Mouse (Mus musculus) cortical plate, adult 2 months (tissue): ENCODE measurements around the gene Gin1. TPM values are rescaled to one million over a fixed set of nuclear protein-coding genes. Genes with fewer than 3 reads are reported as not detected.

Source experiments
- H3K27ac ChIP-seq: fragments of 200-500 bp; 2 replicates; pipeline ENCODE4 v1.5.1; 2012; ENCODE audit warnings: low read length, control low read depth, inconsistent platforms; ENCODE audit not compliant: insufficient read depth
- H3K4me1 ChIP-seq: fragments of 200-500 bp; 2 replicates; pipeline ENCODE4 v1.6.1; 2011; ENCODE audit warnings: low read length; ENCODE audit not compliant: control insufficient read depth, insufficient read depth
- H3K4me3 ChIP-seq: fragments of 200-500 bp; 2 replicates; pipeline ENCODE4 v1.5.1; 2011; ENCODE audit warnings: mild to moderate bottlenecking, low read length, control low read depth; ENCODE audit not compliant: insufficient read depth
- CTCF ChIP-seq: fragments of 200-500 bp; IDR thresholded peaks from 2 replicates; pipeline ENCODE4 v1.5.1; 2011; ENCODE audit warnings: mild to moderate bottlenecking, control low read depth, low read length; ENCODE audit not compliant: insufficient read depth; ENCODE audit errors: extremely low read depth
- POLR2A ChIP-seq: fragments of 200-500 bp; IDR thresholded peaks from 2 replicates; pipeline ENCODE4 v1.6.1; 2011; ENCODE audit warnings: mild to moderate bottlenecking, low read length, control low read depth; ENCODE audit not compliant: insufficient read depth; ENCODE audit errors: extremely low read depth
- polyA plus RNA-seq: library from polyadenylated mRNA; depleted of rRNA; stranded (reverse); fragments of >200 nt; gene quantifications from 2 replicates; pipeline ENCODE4 v1.2.3, GENCODE M21; 2012; rRNA removed

Gin1 gene
- 9.1 and 9.8 TPM in 2 replicates for polyA plus RNA-seq

DNA sequence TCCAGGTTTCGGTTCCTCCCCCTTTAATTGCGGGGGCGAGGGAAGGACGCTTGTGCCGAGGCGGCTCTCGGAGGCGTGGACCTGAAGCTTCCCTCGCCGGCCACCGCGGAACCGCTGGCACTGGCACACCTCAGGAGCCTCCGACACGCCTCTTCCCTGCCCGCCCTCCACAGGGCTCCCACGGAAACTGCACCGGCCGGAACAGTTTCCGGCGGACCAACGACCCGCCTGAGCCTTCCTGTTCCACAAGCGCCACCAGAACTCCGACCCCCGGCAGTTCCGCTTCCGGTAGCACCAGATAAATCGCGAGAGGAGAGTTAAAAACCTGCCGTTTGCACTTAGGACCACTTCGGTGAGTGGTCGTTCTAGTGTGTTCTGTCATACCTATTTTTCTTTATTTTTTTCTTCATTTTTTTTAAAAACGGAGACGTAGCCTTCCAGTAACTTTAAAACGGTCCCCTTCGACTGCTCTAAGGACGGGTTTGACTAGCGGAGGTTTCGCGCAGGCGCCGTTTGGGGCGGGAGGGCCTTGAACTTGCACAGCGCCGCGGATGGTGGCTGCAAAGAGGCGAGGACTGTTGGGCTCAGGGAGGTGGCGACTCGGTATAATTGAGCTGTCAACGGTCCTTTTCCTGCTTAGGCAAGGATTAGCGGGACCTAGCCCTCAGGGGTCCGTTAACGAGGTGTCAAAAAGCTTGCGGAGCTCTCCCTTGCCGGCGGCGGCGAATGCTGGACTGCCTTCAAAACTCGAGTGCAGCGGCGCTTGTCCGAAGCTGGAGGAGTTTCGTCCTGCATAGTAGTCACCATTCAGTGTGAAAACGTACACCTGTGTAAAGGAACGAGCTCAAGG is at the start of gene Gin1, which contains the start of gene Ppip5k2:
Gin1 (plus strand) TSS at position 269 of the 850 bp plus-strand sequence.
Ppip5k2 (minus strand) TSS at position 508 of the 850 bp plus-strand sequence.
- TF ChIP-seq CTCF (peak; percentile 27; the same call in 1 of the 2 replicates), POLR2A (peak; percentile 52; the same call in 1 of the 2 replicates)
- H3K4me3 ChIP-seq = peak within 1 kb of the TSS; percentile 94
- H3K4me1 ChIP-seq = peaks cover 2% of the 10 kb centered on the region; the same call in 1 of the 2 replicates
- H3K27ac ChIP-seq = peak within 1 kb of the TSS; percentile 87

DNA sequence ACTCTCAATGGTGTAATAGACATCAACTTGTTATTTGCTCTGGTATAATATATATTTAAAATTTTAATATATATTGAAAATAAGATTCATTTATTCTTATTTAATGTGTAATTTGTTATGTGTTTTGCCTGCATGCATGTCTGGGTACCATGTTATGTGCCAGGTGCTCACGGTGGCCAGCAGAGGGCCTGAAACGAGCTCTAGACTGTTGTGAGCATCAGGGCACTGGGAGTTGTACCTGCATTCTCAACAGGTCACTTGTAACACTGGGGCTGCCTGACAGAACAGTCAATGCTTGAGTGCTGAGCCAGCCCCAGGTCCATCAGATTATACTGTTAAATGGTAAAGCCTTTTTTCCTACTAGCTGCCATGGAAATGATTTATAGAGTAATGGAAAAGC is 43.2 kb upstream of the Gin1 start:
- Histone ChIP-seq H3K4me1 (no peaks in the 10 kb centered on the region), H3K27ac (no peak overlapping the region), H3K4me3 (no peak overlapping the region)
- TF ChIP-seq POLR2A (no peak), CTCF (peak; percentile 18; the same call in 1 of the 2 replicates)

- Histone ChIP-seq H3K27ac (no peak overlapping the region), H3K4me1 (no peaks in the 10 kb centered on the region), H3K4me3 (no peak overlapping the region)
- no peak for TF ChIP-seq CTCF
- TF ChIP-seq POLR2A = no peak
Observed at GRCm38 (mm10) chr1:97729339-97729738, 40.6 kb upstream of the Gin1 start.

- Histone ChIP-seq H3K4me1 (no peaks in the 10 kb centered on the region), H3K27ac (no peak overlapping the region), H3K4me3 (no peak overlapping the region)
- TF ChIP-seq CTCF (no peak), POLR2A (no peak)
Observed at GRCm38 (mm10) chr1:97743063-97743462, 26.9 kb upstream of the Gin1 start.

DNA sequence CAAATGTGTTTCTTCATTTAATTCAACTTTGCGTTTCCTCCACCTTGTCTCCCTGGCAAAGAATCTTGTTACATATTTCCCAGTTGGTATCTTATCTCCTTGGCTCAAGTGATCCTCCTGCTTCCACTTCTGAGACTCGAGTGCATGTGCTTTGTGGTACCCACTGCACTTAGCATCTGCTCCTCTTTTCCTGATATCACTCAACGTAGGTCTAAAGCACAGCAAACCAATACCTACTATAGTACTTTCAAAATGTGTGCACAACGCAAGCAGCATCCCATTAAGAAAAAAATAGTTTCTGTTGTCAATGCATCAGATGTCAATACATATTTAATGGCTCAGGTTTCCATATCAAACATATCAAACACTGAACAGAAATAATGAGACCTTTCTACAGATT is 24.3 kb upstream of the Gin1 start:
- Histone ChIP-seq H3K4me3 (no peak overlapping the region), H3K27ac (no peak overlapping the region), H3K4me1 (no peaks in the 10 kb centered on the region)
- TF ChIP-seq POLR2A = no peak
- no peak for TF ChIP-seq CTCF

DNA sequence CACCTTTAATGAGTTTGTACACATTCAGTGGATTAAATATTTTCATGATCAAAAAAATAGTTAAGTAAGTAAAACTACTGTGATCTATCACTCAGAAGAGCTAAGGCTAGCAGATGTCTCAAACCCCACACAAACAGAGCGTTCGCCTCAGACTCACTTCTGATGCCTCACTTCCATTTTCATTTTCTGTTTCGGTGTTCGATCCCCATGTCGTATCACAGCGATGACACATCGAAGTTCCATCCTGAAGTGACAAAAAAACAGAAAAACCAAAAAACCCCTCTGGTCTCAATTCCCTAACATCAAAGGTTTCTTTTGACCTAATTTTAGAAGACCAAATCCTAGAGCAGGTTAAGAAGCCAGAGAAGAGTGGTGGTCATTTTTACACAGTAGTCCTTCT is 23.7 kb upstream of the Gin1 start:
- H3K4me1 ChIP-seq = no peaks in the 10 kb centered on the region
- no peak overlapping the region for H3K4me3 ChIP-seq
- TF ChIP-seq CTCF = no peak
- TF ChIP-seq POLR2A = no peak
- H3K27ac ChIP-seq = no peak overlapping the region

DNA sequence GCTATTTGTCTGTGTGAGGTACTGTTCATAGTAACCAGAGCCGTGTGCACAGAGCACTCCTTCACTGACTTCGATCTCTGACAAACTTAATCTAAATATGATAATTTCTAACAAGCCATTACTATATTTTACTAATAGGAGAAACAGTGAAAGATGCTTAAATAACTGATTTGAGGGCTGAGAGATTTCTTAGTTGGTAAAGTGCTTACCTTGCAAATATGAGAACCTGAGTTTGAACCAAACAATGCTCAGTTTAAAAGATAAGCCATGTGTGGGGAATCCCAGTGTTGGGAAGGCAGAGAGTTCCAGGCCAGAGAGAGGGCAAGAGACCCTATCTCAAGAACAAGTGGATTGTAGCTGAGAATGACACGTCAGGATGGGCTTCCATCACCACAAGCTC is 21.8 kb upstream of the Gin1 start:
- TF ChIP-seq POLR2A (no peak), CTCF (no peak)
- no peak overlapping the region for H3K27ac ChIP-seq
- H3K4me3 ChIP-seq = no peak overlapping the region
- H3K4me1 ChIP-seq = no peaks in the 10 kb centered on the region

DNA sequence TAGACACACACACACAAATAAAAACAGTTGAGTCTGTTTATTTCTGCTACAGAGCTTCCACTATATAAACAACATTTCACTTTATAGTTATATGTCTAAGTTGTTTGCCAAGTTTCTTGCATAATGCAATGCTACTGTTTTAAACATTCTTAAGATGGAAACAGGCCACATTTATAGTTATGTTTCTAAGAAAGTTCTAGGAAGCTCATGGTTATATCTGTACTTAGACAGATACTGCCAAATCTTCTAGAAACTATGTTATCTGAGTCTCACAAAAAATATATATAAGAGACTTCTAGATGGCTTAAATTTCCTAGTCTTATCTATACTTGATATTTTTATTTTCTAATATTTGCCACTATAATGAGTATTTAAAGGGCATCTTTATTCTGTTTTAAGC is 16.8 kb upstream of the Gin1 start:
- H3K27ac ChIP-seq = no peak overlapping the region
- no peaks in the 10 kb centered on the region for H3K4me1 ChIP-seq
- no peak for TF ChIP-seq CTCF
- no peak overlapping the region for H3K4me3 ChIP-seq

- Histone ChIP-seq H3K4me3 (no peak overlapping the region), H3K4me1 (no peaks in the 10 kb centered on the region), H3K27ac (0 out of 2 replicates have a peak overlapping the region, but pooled peaks have one; percentile 67)
- TF ChIP-seq POLR2A (no peak), CTCF (no peak)
Observed at GRCm38 (mm10) chr1:97754392-97754791, 15.6 kb upstream of the Gin1 start.

DNA sequence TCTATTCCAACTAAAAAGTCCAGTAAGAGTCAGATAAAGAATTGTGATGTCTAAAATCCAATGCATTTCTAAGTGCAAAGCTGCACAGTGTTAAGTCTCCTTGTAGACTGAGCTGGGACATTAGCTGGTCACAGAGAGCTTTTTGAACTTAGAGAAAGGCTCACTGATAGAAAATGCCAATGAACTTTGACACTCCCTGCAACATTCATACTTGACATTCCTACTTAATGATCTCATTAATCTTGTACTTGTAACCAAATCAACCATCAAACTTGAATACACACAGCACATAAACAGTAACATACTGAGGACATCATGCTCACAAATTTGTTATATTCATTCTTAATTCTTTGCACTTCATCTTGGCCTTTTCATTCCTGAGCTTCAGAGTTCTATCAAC is 10.1 kb upstream of the Gin1 start:
- H3K4me3 ChIP-seq = no peak overlapping the region
- TF ChIP-seq POLR2A (no peak), CTCF (no peak)
- peaks cover 2% of the 10 kb centered on the region for H3K4me1 ChIP-seq
- no peak overlapping the region for H3K27ac ChIP-seq
